ENCODE assay signal across 8 mouse cellular contexts in the genomic region with DNA sequence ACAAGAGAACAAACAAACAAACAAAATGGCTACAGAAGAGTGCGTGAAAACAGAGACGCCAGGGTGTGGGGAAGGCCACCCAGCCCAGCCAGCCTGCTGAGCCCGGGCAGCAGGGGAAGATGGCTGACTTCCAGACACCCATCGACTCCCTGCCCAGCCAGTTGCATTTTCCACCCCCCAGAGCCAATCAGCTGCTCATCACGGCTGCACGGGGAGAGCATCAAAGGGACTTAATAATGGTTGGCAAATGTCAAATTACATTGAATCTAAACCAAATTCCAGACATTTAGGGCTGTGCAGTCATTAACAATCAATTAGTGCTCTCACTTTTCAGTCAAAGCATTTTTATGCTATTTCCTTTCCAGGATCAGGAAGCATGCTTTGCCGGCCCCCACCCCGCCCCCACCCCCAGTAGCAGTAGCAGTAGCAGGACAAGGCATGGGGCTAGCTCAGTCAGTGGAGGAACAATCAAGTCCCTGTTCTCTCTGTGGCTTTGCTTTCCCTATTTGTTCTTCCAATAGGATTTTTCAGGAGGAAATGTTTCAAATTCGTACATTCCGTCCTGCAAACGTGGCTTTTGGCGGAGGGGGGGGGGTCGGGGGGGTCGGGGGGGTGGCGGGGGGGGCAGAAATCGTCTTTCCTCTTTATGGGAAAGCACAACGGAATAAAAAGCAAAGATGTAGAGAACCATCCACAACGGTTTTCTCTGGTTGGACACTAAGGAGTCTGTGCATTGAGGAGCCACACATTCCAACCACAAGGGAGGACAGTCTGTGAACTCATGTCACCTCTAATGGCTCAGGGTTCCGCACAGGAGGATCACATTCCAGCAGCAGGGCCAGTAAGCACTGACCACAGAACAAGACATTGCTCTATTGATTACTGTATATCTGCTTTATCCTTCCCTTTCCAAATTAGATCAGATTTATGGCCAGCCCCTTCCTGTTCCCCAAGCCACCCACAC.
DNase-seq lines count a peak whose midpoint lies in the region; ATAC-seq and TF ChIP-seq lines count a peak whose summit lies in the region.

No protein-coding gene starts in this region.

- ATAC-seq in embryonic facial prominence, embryonic 14.5 days (ENCODE audit: low read depth): peak; percentile 76
- ATAC-seq in hindbrain, embryonic 12.5 days (ENCODE audit: low FRiP score): no peak
- ATAC-seq in midbrain, embryonic 12.5 days (ENCODE audit: low FRiP score, low read depth): 0 out of 2 replicates have a peak, but pooled peaks have one; percentile 30

- H3K27me3 ChIP-seq in embryonic facial prominence, embryonic 14.5 days (replicated peaks; ENCODE audit: control insufficient read depth, insufficient read depth, low read length): no peaks in the 10 kb centered on the region
- no peaks in the 10 kb centered on the region for H3K27me3 ChIP-seq in hindbrain, embryonic 12.5 days
- H3K27me3 ChIP-seq in midbrain, embryonic 12.5 days: no peaks in the 10 kb centered on the region; the same call in 1 of the 2 replicates

- DNase-seq in lung, adult 18-20 months: peak; percentile 13 to 24
- DNase-seq in lung, adult 2 months: no peak
- DNase-seq in embryonic facial prominence, embryonic 14.5 days (ENCODE audit: low spot score): peak; percentile 61
- DNase-seq in left cerebral cortex, adult 9 months (ENCODE audit: low spot score in 2 of 2): peak; percentile 35 to 59
- DNase-seq in thymus, postnatal 0 days (ENCODE audit: low spot score): no peak
- DNase-seq in thymus, postnatal 10 days (ENCODE audit: low spot score in 2 of 2): no peak

- no peak overlapping the region for H3K4me3 ChIP-seq in lung, adult 2 months (replicated peaks; ENCODE audit: extremely low read depth, low read depth, low read length)
- H3K4me3 ChIP-seq in embryonic facial prominence, embryonic 14.5 days (ENCODE audit: low read depth, low read length): peak overlapping the region; percentile 15; the same call in 1 of the 2 replicates
- no peak overlapping the region for H3K4me3 ChIP-seq in hindbrain, embryonic 12.5 days
- H3K4me3 ChIP-seq in midbrain, embryonic 12.5 days: no peak overlapping the region

- H3K4me1 ChIP-seq in lung, adult 2 months (ENCODE audit: control insufficient read depth, insufficient read depth, low read length): peaks cover 17% of the 10 kb centered on the region; the same call in 1 of the 2 replicates
- H3K4me1 ChIP-seq in embryonic facial prominence, embryonic 14.5 days (ENCODE audit: control insufficient read depth, insufficient read depth, low read length): peaks cover 21% of the 10 kb centered on the region
- peaks cover 24% of the 10 kb centered on the region; the same call in 1 of the 2 replicates for H3K4me1 ChIP-seq in hindbrain, embryonic 12.5 days
- H3K4me1 ChIP-seq in midbrain, embryonic 12.5 days: peaks cover 19% of the 10 kb centered on the region

- H3K4me2 ChIP-seq in embryonic facial prominence, embryonic 14.5 days (ENCODE audit: low read depth, low read length): peak overlapping the region; percentile 49
- peak overlapping the region; percentile 15 for H3K4me2 ChIP-seq in hindbrain, embryonic 12.5 days (replicated peaks)
- H3K4me2 ChIP-seq in midbrain, embryonic 12.5 days (replicated peaks): no peak overlapping the region

- TF ChIP-seq CTCF in lung, adult 2 months (IDR thresholded peaks at IDR 0.05; ENCODE audit: insufficient read depth, low read length): no peak

- no peak for TF ChIP-seq POLR2A in lung, adult 2 months (IDR thresholded peaks at IDR 0.05; ENCODE audit: borderline replicate concordance, extremely low read depth, low read depth, low read length)

- H3K9ac ChIP-seq in embryonic facial prominence, embryonic 14.5 days (ENCODE audit: low read depth, low read length): no peak overlapping the region
- no peak overlapping the region for H3K9ac ChIP-seq in hindbrain, embryonic 12.5 days
- no peak overlapping the region for H3K9ac ChIP-seq in midbrain, embryonic 12.5 days (replicated peaks)

- no peaks in the 10 kb centered on the region for H3K36me3 ChIP-seq in embryonic facial prominence, embryonic 14.5 days (ENCODE audit: control insufficient read depth, insufficient read depth, low read length)
- no peaks in the 10 kb centered on the region for H3K36me3 ChIP-seq in hindbrain, embryonic 12.5 days
- no peaks in the 10 kb centered on the region for H3K36me3 ChIP-seq in midbrain, embryonic 12.5 days

- H3K9me3 ChIP-seq in embryonic facial prominence, embryonic 14.5 days (ENCODE audit: control insufficient read depth, low read length): no peaks in the 10 kb centered on the region
- H3K9me3 ChIP-seq in hindbrain, embryonic 12.5 days (replicated peaks): no peaks in the 10 kb centered on the region
- no peaks in the 10 kb centered on the region for H3K9me3 ChIP-seq in midbrain, embryonic 12.5 days

- H3K27ac ChIP-seq in embryonic facial prominence, embryonic 14.5 days (replicated peaks; ENCODE audit: low read depth, low read length): no peak overlapping the region; the same call in 1 of the 2 replicates
- 0 out of 2 replicates have a peak overlapping the region, but pooled peaks have one; percentile 41 for H3K27ac ChIP-seq in hindbrain, embryonic 12.5 days
- no peak overlapping the region for H3K27ac ChIP-seq in midbrain, embryonic 12.5 days (replicated peaks)

- 13% methylated on average over 19 of the region's 19 CpGs for WGBS in lung, adult 2 months
- WGBS in embryonic facial prominence, embryonic 14.5 days: 21% methylated on average over 18 of the region's 19 CpGs
- 34% methylated on average over 19 of the region's 19 CpGs for WGBS in hindbrain, embryonic 12.5 days
- 54% methylated on average over 19 of the region's 19 CpGs for WGBS in midbrain, embryonic 12.5 days

Comparison
In these comparisons a context has a peak if more than half of its experiments do, and no peak if none do; other contexts are left out.
1. DNase-seq: peak in lung, adult 18-20 months (2 of 2), embryonic facial prominence, embryonic 14.5 days (single experiment) and left cerebral cortex, adult 9 months (2 of 2); none in lung, adult 2 months (single experiment), thymus, postnatal 0 days (single experiment) and thymus, postnatal 10 days (0 of 2).